Mouse (Mus musculus) MEL (cell line): ENCODE data around the gene Tfdp2. TPM values are rescaled to one million over a fixed set of nuclear protein-coding genes. Genes with fewer than 3 reads are reported as not detected.

Source experiments
- DNase-seq: peaks from one replicate; pipeline ENCODE4 v3.0.0; 2011; ENCODE audit warnings: low read depth, low spot score
- H3K27ac ChIP-seq: 2 replicates; pipeline ENCODE4 v1.5.1; 2012; ENCODE audit warnings: low read depth, mild to moderate bottlenecking, control low read depth, low read length, moderate library complexity; ENCODE audit not compliant: control insufficient read depth
- H3K27me3 ChIP-seq, 2 experiments: fragments of 150-350 bp in 1 of 2; sonication (generic) in 1 of 2; 2 replicates each; pipeline ENCODE4 v1.6.1; 2012; ENCODE audit warnings: low read length in 2 of 2, mild to moderate bottlenecking in 2 of 2, improper control_type of control experiment in 1 of 2, moderate library complexity in 1 of 2; ENCODE audit not compliant: insufficient read depth in 2 of 2, control insufficient read depth in 1 of 2
- H3K36me3 ChIP-seq, 2 experiments: 2 replicates each; pipeline ENCODE4 v1.6.1; 2012 to 2014; ENCODE audit warnings: low read length in 2 of 2, improper control_type of control experiment in 1 of 2, inconsistent platforms in 1 of 2, mild to moderate bottlenecking in 1 of 2; ENCODE audit not compliant: insufficient read depth in 2 of 2, control insufficient read depth in 1 of 2
- H3K4me1 ChIP-seq, 2 experiments: fragments of 150-350 bp in 1 of 2; sonication (generic) in 1 of 2; 2 replicates each; pipeline ENCODE4 v1.6.1; 2012; ENCODE audit warnings: low read length in 2 of 2, improper control_type of control experiment in 1 of 2, mild to moderate bottlenecking in 1 of 2; ENCODE audit not compliant: insufficient read depth in 2 of 2, control insufficient read depth in 1 of 2
- H3K4me3 ChIP-seq, 2 experiments: fragments of 150-350 bp in 1 of 2; sonication (generic) in 1 of 2; 2 replicates each; pipeline ENCODE4 v1.5.1; 2012; ENCODE audit warnings: low read depth in 2 of 2, low read length in 2 of 2, mild to moderate bottlenecking in 2 of 2, moderate library complexity in 2 of 2, control low read depth in 1 of 2, improper control_type of control experiment in 1 of 2; ENCODE audit not compliant: control insufficient read depth in 1 of 2, insufficient read depth in 1 of 2
- H3K79me2 ChIP-seq: 2 replicates; pipeline ENCODE4 v1.6.1; 2012; ENCODE audit warnings: mild to moderate bottlenecking, low read length, moderate library complexity; ENCODE audit not compliant: control insufficient read depth, poor library complexity, insufficient read depth
- H3K9ac ChIP-seq: 2 replicates; pipeline ENCODE4 v1.6.1; 2012; ENCODE audit warnings: low read depth, mild to moderate bottlenecking, control low read depth, low read length, moderate library complexity; ENCODE audit not compliant: control insufficient read depth, poor library complexity, severe bottlenecking
- H3K9me3 ChIP-seq: fragments of 150-350 bp; sonication (generic); replicated peaks from 2 replicates; pipeline ENCODE4 v1.6.1; 2012; ENCODE audit warnings: mild to moderate bottlenecking, low read length, improper control_type of control experiment, moderate library complexity; ENCODE audit not compliant: insufficient read depth
- CHD2 ChIP-seq: IDR thresholded peaks from 2 replicates; pipeline ENCODE4 v1.6.1; 2011; ENCODE audit warnings: low read length, improper control_type of control experiment
- CTCF ChIP-seq, 3 experiments: IDR thresholded peaks in 2 of 3; conservative IDR thresholded peaks in 1 of 3; 2 replicates each; pipeline ENCODE4 v1.5.1; 2011 to 2012; ENCODE audit warnings: low read length in 3 of 3, low read depth in 2 of 3, mild to moderate bottlenecking in 2 of 3, improper control_type of control experiment in 1 of 3, inconsistent platforms in 1 of 3, mixed read lengths in 1 of 3, moderate library complexity in 1 of 3; ENCODE audit not compliant: control insufficient read depth in 1 of 3, insufficient read depth in 1 of 3, poor library complexity in 1 of 3, severe bottlenecking in 1 of 3
- E2F4 ChIP-seq: IDR thresholded peaks from 2 replicates; pipeline ENCODE4 v1.6.1; 2011; ENCODE audit warnings: low read depth, low read length, improper control_type of control experiment, borderline replicate concordance
- EP300 ChIP-seq, 2 experiments: IDR thresholded peaks; 2 replicates each; pipeline ENCODE4 v1.6.1; 2011; ENCODE audit warnings: improper control_type of control experiment in 2 of 2, low read length in 2 of 2, low read depth in 1 of 2, mild to moderate bottlenecking in 1 of 2
- ETS1 ChIP-seq: IDR thresholded peaks from 2 replicates; pipeline ENCODE4 v1.6.1; 2012; ENCODE audit warnings: low read depth, mild to moderate bottlenecking, inconsistent platforms, low read length, improper control_type of control experiment, moderate library complexity
- GABPA ChIP-seq: IDR thresholded peaks from 2 replicates; pipeline ENCODE4 v1.6.1; 2012; ENCODE audit warnings: low read depth, mild to moderate bottlenecking, inconsistent platforms, low read length, improper control_type of control experiment, moderate library complexity
- GATA1 ChIP-seq: IDR thresholded peaks from 2 replicates; pipeline ENCODE4 v1.6.1; 2011; ENCODE audit warnings: low read depth, low read length, improper control_type of control experiment
- JUND ChIP-seq: IDR thresholded peaks from 2 replicates; pipeline ENCODE4 v1.6.1; 2011; ENCODE audit warnings: low read depth, mild to moderate bottlenecking, improper control_type of control experiment, low read length
- MAFK ChIP-seq: IDR thresholded peaks from 2 replicates; pipeline ENCODE4 v1.6.1; 2011; ENCODE audit warnings: low read depth, mild to moderate bottlenecking, low read length, improper control_type of control experiment, borderline replicate concordance
- MAX ChIP-seq: IDR thresholded peaks from 2 replicates; pipeline ENCODE4 v1.6.1; 2011; ENCODE audit warnings: low read length, improper control_type of control experiment
- MAZ ChIP-seq: IDR thresholded peaks from 2 replicates; pipeline ENCODE4 v1.6.1; 2012; ENCODE audit warnings: low read depth, mild to moderate bottlenecking, inconsistent platforms, low read length, improper control_type of control experiment
- MEF2A ChIP-seq: IDR thresholded peaks from 2 replicates; pipeline ENCODE4 v1.6.1; 2014; ENCODE audit warnings: low read depth, mild to moderate bottlenecking, inconsistent platforms, low read length, improper control_type of control experiment; ENCODE audit not compliant: poor library complexity, insufficient replicate concordance, severe bottlenecking; ENCODE audit errors: extremely low read depth
- MYB ChIP-seq: IDR thresholded peaks from 2 replicates; pipeline ENCODE4 v1.6.1; 2011; ENCODE audit warnings: mild to moderate bottlenecking, low read depth, low read length, improper control_type of control experiment
- NRF1 ChIP-seq: IDR thresholded peaks from 2 replicates; pipeline ENCODE4 v1.6.1; 2014; ENCODE audit warnings: low read depth, mild to moderate bottlenecking, inconsistent platforms, low read length, improper control_type of control experiment, moderate library complexity; ENCODE audit not compliant: poor library complexity, insufficient read depth, severe bottlenecking
- POLR2AphosphoS2 ChIP-seq: IDR thresholded peaks from 2 replicates; pipeline ENCODE4 v1.6.1; 2011; ENCODE audit warnings: low read length, improper control_type of control experiment
- POLR2AphosphoS5 ChIP-seq: IDR thresholded peaks from 2 replicates; pipeline ENCODE4 v1.6.1; 2012; ENCODE audit warnings: low read depth, borderline replicate concordance, mild to moderate bottlenecking, inconsistent platforms, low read length, moderate library complexity, mixed read lengths
- RAD21 ChIP-seq: IDR thresholded peaks from 2 replicates; pipeline ENCODE4 v1.6.1; 2011; ENCODE audit warnings: mild to moderate bottlenecking, low read depth, low read length, improper control_type of control experiment
- SIN3A ChIP-seq: IDR thresholded peaks from 2 replicates; pipeline ENCODE4 v1.6.1; 2012; ENCODE audit warnings: low read length, improper control_type of control experiment, inconsistent platforms
- SMC3 ChIP-seq: IDR thresholded peaks from 2 replicates; pipeline ENCODE4 v1.6.1; 2011; ENCODE audit warnings: low read depth, low read length, improper control_type of control experiment
- TAL1 ChIP-seq: IDR thresholded peaks from 2 replicates; pipeline ENCODE4 v1.6.1; 2012; ENCODE audit warnings: mild to moderate bottlenecking, inconsistent platforms, low read length, moderate library complexity, mixed read lengths
- TCF12 ChIP-seq: IDR thresholded peaks from 2 replicates; pipeline ENCODE4 v1.6.1; 2014; ENCODE audit warnings: low read depth, mild to moderate bottlenecking, inconsistent platforms, low read length, improper control_type of control experiment, moderate library complexity
- UBTF ChIP-seq: IDR thresholded peaks from 2 replicates; pipeline ENCODE4 v1.6.1; 2012; ENCODE audit warnings: low read depth, mild to moderate bottlenecking, inconsistent platforms, low read length, improper control_type of control experiment, moderate library complexity, borderline replicate concordance; ENCODE audit not compliant: insufficient read depth
- USF1 ChIP-seq: IDR thresholded peaks from 2 replicates; pipeline ENCODE4 v1.6.1; 2014; ENCODE audit warnings: low read depth, mild to moderate bottlenecking, inconsistent platforms, low read length, improper control_type of control experiment, moderate library complexity
- USF2 ChIP-seq, 2 experiments: IDR thresholded peaks; 2 replicates each; pipeline ENCODE4 v1.6.1; 2011 to 2012; ENCODE audit warnings: improper control_type of control experiment in 2 of 2, low read length in 2 of 2, borderline replicate concordance in 1 of 2, inconsistent platforms in 1 of 2, low read depth in 1 of 2, mild to moderate bottlenecking in 1 of 2; ENCODE audit not compliant: insufficient read depth in 1 of 2
- ZMIZ1 ChIP-seq: IDR thresholded peaks from 2 replicates; pipeline ENCODE4 v1.6.1; 2012; ENCODE audit warnings: low read depth, mild to moderate bottlenecking, inconsistent platforms, low read length, improper control_type of control experiment, moderate library complexity
- ZNF384 ChIP-seq: IDR thresholded peaks from 2 replicates; pipeline ENCODE4 v1.6.1; 2012; ENCODE audit warnings: low read depth, mild to moderate bottlenecking, inconsistent platforms, low read length, improper control_type of control experiment
- polyA plus RNA-seq, 2 experiments: library from polyadenylated mRNA; stranded (reverse) in 1 of 2; unstranded in 1 of 2; fragments of >175 nt in 1 of 2; fragments of >200 nt in 1 of 2; gene quantifications; 2 replicates each; pipeline versions ENCODE4 v1.2.1 to v1.2.4; 2012; ENCODE audit warnings: low replicate concordance in 2 of 2, low read depth in 1 of 2; ENCODE audit not compliant: insufficient read length in 2 of 2, insufficient read depth in 1 of 2, missing spikeins in 1 of 2
- total RNA-seq: library from RNA; depleted of rRNA; stranded (reverse); fragments of 300-350 nt; gene quantifications from 2 replicates; pipeline ENCODE4 v1.2.3, GENCODE M21; 2012

Tfdp2 gene
- total and polyA plus RNA-seq, 3 experiments, result 7.7 to 15.4 TPM; not detected in 1

GRCm38 (mm10) chr9:96213036-96213645, 17.1 kb downstream of the Tfdp2 start:
- Histone ChIP-seq H3K9me3 (no peaks in the 10 kb centered on the region), H3K27ac (no peak overlapping the region), H3K36me3 (no peaks in the 10 kb centered on the region), H3K4me1 (no peaks in the 10 kb centered on the region), H3K9ac (no peak overlapping the region), H3K4me3 (no peak overlapping the region), H3K79me2 (no peaks in the 10 kb centered on the region), H3K27me3 (no peaks in the 10 kb centered on the region)
- TF ChIP-seq ETS1, result no peak
- no peak for TF ChIP-seq RAD21
- TF ChIP-seq ZMIZ1, result no peak
- TF ChIP-seq EP300 (IDR thresholded peaks at IDR 0.05; ENCODE audit: low read depth in 1 of 2, low read length in 2 of 2), result no peak
- no peak for TF ChIP-seq E2F4
- TF ChIP-seq MYB, result no peak
- no peak for TF ChIP-seq GATA1
- no peak for TF ChIP-seq SIN3A
- TF ChIP-seq MAZ, result no peak
- TF ChIP-seq MEF2A, result no peak
- no peak for TF ChIP-seq CHD2
- TF ChIP-seq CTCF (IDR thresholded peaks at IDR 0.05 in 2 of 3, conservative IDR thresholded peaks at IDR 0.05 in 1 of 3; ENCODE audit: control insufficient read depth in 1 of 3, insufficient read depth in 1 of 3, low read depth in 2 of 3, low read length in 3 of 3, poor library complexity in 1 of 3, severe bottlenecking in 1 of 3), result no peak
- no peak for TF ChIP-seq POLR2AphosphoS2
- TF ChIP-seq TCF12, result no peak
- no peak for TF ChIP-seq JUND
- TF ChIP-seq USF2 (IDR thresholded peaks at IDR 0.05; ENCODE audit: borderline replicate concordance in 1 of 2, insufficient read depth in 1 of 2, low read depth in 1 of 2, low read length in 2 of 2), result no peak
- no peak for TF ChIP-seq POLR2AphosphoS5
- no peak for TF ChIP-seq USF1
- TF ChIP-seq UBTF, result no peak
- TF ChIP-seq MAFK, result no peak
- no peak for DNase-seq

- Histone ChIP-seq H3K27ac (no peak overlapping the region), H3K27me3 (no peaks in the 10 kb centered on the region), H3K79me2 (no peaks in the 10 kb centered on the region), H3K36me3 (no peaks in the 10 kb centered on the region), H3K4me3 (no peak overlapping the region), H3K9ac (no peak overlapping the region), H3K4me1 (peaks cover 0 to 3% of the 10 kb centered on the region in 2 experiments; a peak in 2 of 4 replicates), H3K9me3 (no peaks in the 10 kb centered on the region)
- no peak for DNase-seq
- TF ChIP-seq NRF1 (no peak), GABPA (no peak), GATA1 (no peak), TAL1 (no peak), JUND (no peak), USF1 (no peak), ZNF384 (no peak), MAX (no peak), SMC3 (no peak)
These were observed 18.1 kb downstream of the Tfdp2 start for GRCm38 (mm10) chr9:96214171-96214570.
